Mouse (Mus musculus): ENCODE measurements around the gene Ptpn3. TPM values are rescaled to one million over a fixed set of nuclear protein-coding genes. Genes with fewer than 3 reads are reported as not detected.

Gene Ptpn3
- total and polyA plus RNA-seq, 3 experiments, result 0.08 to 0.14 (median 0.09) TPM

DNA sequence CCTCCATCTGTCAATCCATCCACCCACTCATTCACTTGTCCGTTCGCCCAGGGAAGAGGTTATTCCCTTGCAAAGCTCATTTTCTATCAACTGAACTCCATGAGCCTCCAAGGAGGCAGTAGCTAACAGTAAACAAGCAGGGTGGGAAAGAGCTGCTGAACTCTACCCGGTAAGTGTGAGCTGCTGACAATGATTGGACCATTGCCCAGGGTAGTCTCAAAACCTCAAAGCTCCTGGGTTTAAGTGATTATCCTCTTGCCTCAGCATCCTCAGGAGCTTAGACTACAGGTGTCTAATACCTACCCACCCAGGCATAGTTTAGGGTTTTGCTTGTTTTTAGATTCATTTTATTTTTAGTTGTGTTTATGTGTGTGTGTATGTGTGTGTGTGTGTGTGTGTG is 87.5 kb downstream of the Ptpn3 start:
- Histone ChIP-seq H3K9ac (ENCODE audit: insufficient read depth, low read depth) (no peak overlapping the region), H3K4me2 (ENCODE audit: insufficient read depth, low read depth, poor library complexity, severe bottlenecking) (no peak overlapping the region), H3K27ac (ENCODE audit: insufficient read depth, low read depth) (no peak overlapping the region), H3K36me3 (replicated peaks in 1 of 2; ENCODE audit: control insufficient read depth in 1 of 2, insufficient read depth in 1 of 2, low read length in 1 of 2) (no peaks in the 10 kb centered on the region), H3K79me2 (replicated peaks; ENCODE audit: control insufficient read depth, extremely low read depth, insufficient read depth, poor library complexity, severe bottlenecking) (no peaks in the 10 kb centered on the region), H3K4me3 (replicated peaks in 1 of 3; ENCODE audit: low read depth in 2 of 3, low read length in 2 of 3, poor library complexity in 1 of 3) (no peak overlapping the region), H3K27me3 (replicated peaks) (no peaks in the 10 kb centered on the region), H3K4me1 (ENCODE audit: control insufficient read depth in 1 of 2, insufficient read depth in 2 of 2) (no peaks in the 10 kb centered on the region), H3K9me3 (replicated peaks; ENCODE audit: low read length) (peaks cover 3% of the 10 kb centered on the region)
- in situ Hi-C loops (cut with MboI; ENCODE audit: low pct_ligation_motif_present, low pct_unique_long_range_greater_than_20kb, low sequenced_read_pairs) (no loop called here), dilution Hi-C loops (cut with MboI; ENCODE audit: extremely low pct_ligation_motif_present, extremely low pct_unique_long_range_greater_than_20kb, low sequenced_read_pairs) (no loop called here)
- no peak for TF ChIP-seq CTCF (conservative IDR thresholded peaks at IDR 0.05 in 1 of 2, IDR thresholded peaks at IDR 0.05 in 1 of 2; ENCODE audit: low read depth in 2 of 2, low read length in 2 of 2)
- TF ChIP-seq IRF4 (IDR thresholded peaks at IDR 0.05; ENCODE audit: low read depth, low read length), result no peak
- no peak for TF ChIP-seq ELF1 (IDR thresholded peaks at IDR 0.05; ENCODE audit: low read depth, low read length)
- no peak for TF ChIP-seq GABPA (IDR thresholded peaks at IDR 0.05; ENCODE audit: insufficient replicate concordance, low read depth, low read length)
- DNase-seq (ENCODE audit: extremely low read depth), result no peak

DNA sequence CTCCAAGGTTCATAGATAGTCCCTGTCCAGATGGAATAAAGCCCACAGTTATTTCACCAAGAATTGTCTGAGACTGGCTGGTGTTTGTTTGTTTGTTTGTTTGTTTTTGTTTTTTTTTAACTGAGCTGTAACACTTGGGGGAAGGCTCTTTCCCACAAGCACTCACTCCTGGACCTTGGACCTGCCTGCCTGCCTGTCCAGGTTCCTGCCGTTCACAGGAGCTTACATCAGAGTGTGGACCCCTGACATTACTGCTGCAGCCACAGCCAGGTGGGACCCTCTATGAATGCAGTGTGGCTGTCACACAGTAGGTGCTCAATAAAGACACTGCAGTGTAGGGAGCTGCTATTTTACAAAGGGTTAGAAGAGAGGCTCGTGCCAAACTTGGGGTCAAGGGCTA is 89.9 kb downstream of the Ptpn3 start:
- in situ Hi-C loops (cut with MboI; ENCODE audit: low pct_ligation_motif_present, low pct_unique_long_range_greater_than_20kb, low sequenced_read_pairs), result no loop called here
- H3K27ac ChIP-seq (ENCODE audit: insufficient read depth, low read depth), result no peak overlapping the region
- H3K36me3 ChIP-seq (replicated peaks in 1 of 2; ENCODE audit: control insufficient read depth in 1 of 2, insufficient read depth in 1 of 2, low read length in 1 of 2), result no peaks in the 10 kb centered on the region
- no peaks in the 10 kb centered on the region for H3K79me2 ChIP-seq (replicated peaks; ENCODE audit: control insufficient read depth, extremely low read depth, insufficient read depth, poor library complexity, severe bottlenecking)
- no peaks in the 10 kb centered on the region for H3K27me3 ChIP-seq (replicated peaks)
- H3K9me3 ChIP-seq (replicated peaks; ENCODE audit: low read length), result peaks cover 3% of the 10 kb centered on the region
- H3K4me1 ChIP-seq (ENCODE audit: control insufficient read depth in 1 of 2, insufficient read depth in 2 of 2), result no peaks in the 10 kb centered on the region
- TF ChIP-seq ELF1 (IDR thresholded peaks at IDR 0.05; ENCODE audit: low read depth, low read length) (no peak), IRF4 (IDR thresholded peaks at IDR 0.05; ENCODE audit: low read depth, low read length) (no peak), NRF1 (IDR thresholded peaks at IDR 0.05; ENCODE audit: low read depth, low read length) (no peak), ZNF384 (IDR thresholded peaks at IDR 0.05; ENCODE audit: low read depth, low read length) (no peak), CHD1 (IDR thresholded peaks at IDR 0.05; ENCODE audit: low read depth, low read length) (no peak), USF1 (IDR thresholded peaks at IDR 0.05; ENCODE audit: low read depth, low read length) (no peak), HCFC1 (IDR thresholded peaks at IDR 0.05; ENCODE audit: low read depth, low read length) (no peak), MAX (IDR thresholded peaks at IDR 0.05; ENCODE audit: low read length) (no peak), SIN3A (IDR thresholded peaks at IDR 0.05; ENCODE audit: low read length) (no peak), BHLHE40 (IDR thresholded peaks at IDR 0.05; ENCODE audit: low read depth, low read length) (no peak)
- no peak overlapping the region for H3K9ac ChIP-seq (ENCODE audit: insufficient read depth, low read depth)
- dilution Hi-C loops (cut with MboI; ENCODE audit: extremely low pct_ligation_motif_present, extremely low pct_unique_long_range_greater_than_20kb, low sequenced_read_pairs), result no loop called here
- H3K4me2 ChIP-seq (ENCODE audit: insufficient read depth, low read depth, poor library complexity, severe bottlenecking), result no peak overlapping the region
- DNase-seq (ENCODE audit: extremely low read depth), result no peak
- no peak overlapping the region for H3K4me3 ChIP-seq (replicated peaks in 1 of 3; ENCODE audit: low read depth in 2 of 3, low read length in 2 of 3, poor library complexity in 1 of 3)

DNA sequence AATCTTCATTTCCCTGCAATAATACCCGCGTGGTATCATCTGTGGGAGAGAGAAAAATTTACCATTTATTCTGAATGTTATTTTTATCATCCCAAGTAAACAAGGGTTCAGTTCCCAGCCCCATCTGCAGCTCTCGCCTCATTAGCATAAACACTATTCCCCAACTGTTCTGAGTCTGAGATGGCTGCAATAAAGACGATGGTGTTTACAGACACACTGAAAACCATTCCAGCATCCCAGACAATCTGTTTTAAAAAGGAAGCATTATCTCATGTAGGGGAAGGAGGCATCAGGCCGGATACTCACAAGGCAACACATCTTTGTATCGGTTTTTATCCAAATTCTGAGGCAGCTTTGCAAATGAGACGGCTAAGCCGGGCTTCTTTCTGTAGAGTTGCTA is 95.7 kb downstream of the Ptpn3 start:
- no peaks in the 10 kb centered on the region for H3K36me3 ChIP-seq (replicated peaks in 1 of 2; ENCODE audit: control insufficient read depth in 1 of 2, insufficient read depth in 1 of 2, low read length in 1 of 2)
- no peak overlapping the region for H3K27ac ChIP-seq (ENCODE audit: insufficient read depth, low read depth)
- H3K4me3 ChIP-seq (replicated peaks in 1 of 3; ENCODE audit: low read depth in 2 of 3, low read length in 2 of 3, poor library complexity in 1 of 3), result no peak overlapping the region
- DNase-seq (ENCODE audit: extremely low read depth), result no peak
- no peak overlapping the region for H3K4me2 ChIP-seq (ENCODE audit: insufficient read depth, low read depth, poor library complexity, severe bottlenecking)
- peaks cover 3% of the 10 kb centered on the region for H3K9me3 ChIP-seq (replicated peaks; ENCODE audit: low read length)
- in situ Hi-C loops (cut with MboI; ENCODE audit: low pct_ligation_motif_present, low pct_unique_long_range_greater_than_20kb, low sequenced_read_pairs), result no loop called here
- H3K4me1 ChIP-seq (ENCODE audit: control insufficient read depth in 1 of 2, insufficient read depth in 2 of 2), result peaks cover 0 to 8% of the 10 kb centered on the region in 2 experiments; a peak in 2 of 4 replicates
- H3K9ac ChIP-seq (ENCODE audit: insufficient read depth, low read depth), result no peak overlapping the region
- H3K79me2 ChIP-seq (replicated peaks; ENCODE audit: control insufficient read depth, extremely low read depth, insufficient read depth, poor library complexity, severe bottlenecking), result no peaks in the 10 kb centered on the region
- no peak for TF ChIP-seq SIN3A (IDR thresholded peaks at IDR 0.05; ENCODE audit: low read length)
- TF ChIP-seq MAX (IDR thresholded peaks at IDR 0.05; ENCODE audit: low read length), result no peak
- no peak for TF ChIP-seq BHLHE40 (IDR thresholded peaks at IDR 0.05; ENCODE audit: low read depth, low read length)
- no peak for TF ChIP-seq POLR2AphosphoS2 (IDR thresholded peaks at IDR 0.05; ENCODE audit: low read depth, low read length)
- no peak for TF ChIP-seq UBTF (IDR thresholded peaks at IDR 0.05; ENCODE audit: low read depth, low read length)
- no peak for TF ChIP-seq IRF4 (IDR thresholded peaks at IDR 0.05; ENCODE audit: low read depth, low read length)
- no peak for TF ChIP-seq CHD2 (IDR thresholded peaks at IDR 0.05; ENCODE audit: low read length)
- TF ChIP-seq E2F4 (IDR thresholded peaks at IDR 0.05; ENCODE audit: insufficient replicate concordance, low read depth, low read length), result no peak
- TF ChIP-seq NRF1 (IDR thresholded peaks at IDR 0.05; ENCODE audit: low read depth, low read length), result no peak
- no peak for TF ChIP-seq TBP (conservative IDR thresholded peaks at IDR 0.05; ENCODE audit: low read depth, low read length)
- TF ChIP-seq JUN (IDR thresholded peaks at IDR 0.05; ENCODE audit: insufficient read depth, low read depth, low read length), result no peak
- TF ChIP-seq MXI1 (IDR thresholded peaks at IDR 0.05; ENCODE audit: low read depth, low read length), result no peak
- TF ChIP-seq MEF2A (IDR thresholded peaks at IDR 0.05; ENCODE audit: borderline replicate concordance, low read depth, low read length), result no peak
- no peak for TF ChIP-seq POLR2A (IDR thresholded peaks at IDR 0.05; ENCODE audit: low read depth, low read length)
- TF ChIP-seq RAD21 (IDR thresholded peaks at IDR 0.05; ENCODE audit: low read depth, low read length), result no peak
- TF ChIP-seq TCF12 (IDR thresholded peaks at IDR 0.05; ENCODE audit: low read depth, low read length), result no peak
- TF ChIP-seq ZC3H11A (IDR thresholded peaks at IDR 0.05; ENCODE audit: low read depth, low read length), result no peak
- dilution Hi-C loops (cut with MboI; ENCODE audit: extremely low pct_ligation_motif_present, extremely low pct_unique_long_range_greater_than_20kb, low sequenced_read_pairs), result no loop called here
- H3K27me3 ChIP-seq (replicated peaks), result no peaks in the 10 kb centered on the region
